Mouse (Mus musculus) lung, postnatal 0 days (tissue): Measurements from ENCODE around the gene Wfdc3. TPM values are rescaled to one million over a fixed set of nuclear protein-coding genes. Genes with fewer than 3 reads are reported as not detected.
A peak's percentile ranks its signal among the peaks of the same experiment; 100 is the strongest.

ENCODE experiments used
- ATAC-seq: fragments of 200-750 bp; cut with Nextera tagmentation; 2 replicates; pipeline ENCODE4 v1.8.0; 2017; ENCODE audit warnings: moderate library complexity
- DNase-seq: peaks from one replicate; pipeline ENCODE4 v3.0.0-alpha.2; 2016; ENCODE audit warnings: low spot score
- H3K27ac ChIP-seq: fragments of 300-500 bp; sonication (generic); 2 replicates; pipeline ENCODE4 v1.5.1; 2014; ENCODE audit warnings: antibody characterized with exemption, mild to moderate bottlenecking, low read length, mixed read lengths
- H3K27me3 ChIP-seq: fragments of 300-500 bp; sonication (generic); replicated peaks from 2 replicates; pipeline ENCODE4 v1.6.1; 2014; ENCODE audit warnings: low read length, mixed read lengths; ENCODE audit not compliant: insufficient read depth
- H3K36me3 ChIP-seq: fragments of 300-500 bp; sonication (generic); 2 replicates; pipeline ENCODE4 v1.6.1; 2014; ENCODE audit warnings: low read length, mixed read lengths; ENCODE audit not compliant: insufficient read depth
- H3K4me1 ChIP-seq: fragments of 300-500 bp; sonication (generic); 2 replicates; pipeline ENCODE4 v1.6.1; 2014; ENCODE audit warnings: antibody characterized with exemption, low read depth, low read length, mixed read lengths; ENCODE audit not compliant: insufficient read depth
- H3K4me2 ChIP-seq: fragments of 300-500 bp; sonication (generic); replicated peaks from 2 replicates; pipeline ENCODE4 v1.6.1; 2014; ENCODE audit warnings: low read depth, mild to moderate bottlenecking, low read length, moderate library complexity, mixed read lengths
- H3K4me3 ChIP-seq: fragments of 300-500 bp; sonication (generic); 2 replicates; pipeline ENCODE4 v1.5.1; 2014; ENCODE audit warnings: low read depth, low read length
- H3K9ac ChIP-seq: fragments of 300-500 bp; sonication (generic); replicated peaks from 2 replicates; pipeline ENCODE4 v1.6.1; 2014; ENCODE audit warnings: low read depth, mild to moderate bottlenecking
- H3K9me3 ChIP-seq: fragments of 300-500 bp; sonication (generic); 2 replicates; pipeline ENCODE4 v1.6.1; 2016; ENCODE audit warnings: low read length, mixed read lengths
- CTCF ChIP-seq: IDR thresholded peaks from 2 replicates; pipeline ENCODE4 v1.5.1; 2016; ENCODE audit warnings: antibody characterized with exemption, mild to moderate bottlenecking
- EP300 ChIP-seq: IDR thresholded peaks from 2 replicates; pipeline ENCODE4 v1.6.1; 2016; ENCODE audit warnings: antibody characterized with exemption, mild to moderate bottlenecking, control low read depth
- WGBS: fragments of 180-500 bp; shearing (Covaris S2); extraction: QIAGEN DNeasy Blood & Tissue Kit; methylation state at CpG from one replicate; pipeline ENCODE4 v1.1.7; 2014; 5-methylcytosine and 5-hydroxymethylcytosine counted together
- polyA plus RNA-seq: library from polyadenylated mRNA; unstranded; fragments of >200 nt; fragmentation: Nextera tagmentation; extraction: Ambion mirVana; gene quantifications from 2 replicates; pipeline ENCODE4 v1.2.1, GENCODE M21; 2015

Wfdc3 gene
- polyA plus RNA-seq, 1 experiment from 2014 or later: 6.4 TPM

DNA sequence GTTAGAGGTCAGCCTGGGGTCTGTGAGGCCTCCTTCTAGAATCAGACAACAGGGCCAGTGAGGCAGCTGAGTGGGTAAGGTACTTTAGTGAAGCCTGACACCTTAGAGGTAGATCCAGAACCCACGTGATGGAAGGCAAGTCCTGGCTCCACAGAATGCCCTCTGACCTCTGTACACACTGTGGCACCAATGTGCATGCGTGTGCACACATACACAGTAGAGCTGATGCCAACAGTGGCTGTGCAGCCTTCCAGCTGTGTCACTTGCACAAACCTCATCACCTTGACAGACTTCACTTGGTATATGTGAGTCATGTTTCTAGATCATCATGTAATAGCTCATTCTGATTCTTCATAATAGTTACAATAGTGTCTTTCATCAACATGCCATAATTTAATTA is 6.7 kb upstream of the Wfdc3 start:
- H3K36me3 ChIP-seq: peaks cover 26% of the 10 kb centered on the region
- no peaks in the 10 kb centered on the region for H3K27me3 ChIP-seq
- H3K4me1 ChIP-seq: no peaks in the 10 kb centered on the region
- no peak overlapping the region for H3K4me2 ChIP-seq
- H3K4me3 ChIP-seq: no peak overlapping the region
- H3K27ac ChIP-seq: no peak overlapping the region
- WGBS: 75% methylated on average over 2 of the region's 2 CpGs
- no peak overlapping the region for H3K9ac ChIP-seq
- no peak for ATAC-seq
- no peak for DNase-seq
- TF ChIP-seq CTCF (no peak), EP300 (no peak)
- no peaks in the 10 kb centered on the region for H3K9me3 ChIP-seq

DNA sequence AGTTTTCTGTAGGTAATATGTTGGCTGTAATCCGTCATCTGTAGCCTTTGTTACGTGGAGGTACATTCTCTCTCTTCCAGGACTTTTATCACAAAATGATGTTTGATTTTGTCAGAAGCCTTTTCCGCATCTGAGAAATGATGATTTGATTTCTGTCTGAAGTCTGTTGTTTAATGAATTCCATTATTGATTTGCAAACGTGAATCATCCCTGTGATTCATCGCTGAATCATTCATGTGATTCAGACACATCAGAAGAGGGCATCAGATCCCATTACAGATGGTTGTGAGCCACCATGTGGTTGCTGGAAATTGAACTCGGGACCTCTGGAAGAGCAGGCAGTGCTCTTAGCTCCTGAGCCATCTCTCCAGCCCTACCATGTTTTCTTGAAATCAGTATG is 3.3 kb upstream of the Wfdc3 start:
- Histone ChIP-seq H3K4me3 (no peak overlapping the region), H3K4me1 (peaks cover 11% of the 10 kb centered on the region), H3K27me3 (no peaks in the 10 kb centered on the region), H3K9me3 (no peaks in the 10 kb centered on the region), H3K27ac (no peak overlapping the region), H3K36me3 (peaks cover 7% of the 10 kb centered on the region), H3K4me2 (no peak overlapping the region), H3K9ac (no peak overlapping the region)
- ATAC-seq (no peak), DNase-seq (no peak)
- whole genome bisulfite sequencing: 90% methylated on average over 6 of the region's 6 CpGs
- TF ChIP-seq EP300 (no peak), CTCF (no peak)

DNA sequence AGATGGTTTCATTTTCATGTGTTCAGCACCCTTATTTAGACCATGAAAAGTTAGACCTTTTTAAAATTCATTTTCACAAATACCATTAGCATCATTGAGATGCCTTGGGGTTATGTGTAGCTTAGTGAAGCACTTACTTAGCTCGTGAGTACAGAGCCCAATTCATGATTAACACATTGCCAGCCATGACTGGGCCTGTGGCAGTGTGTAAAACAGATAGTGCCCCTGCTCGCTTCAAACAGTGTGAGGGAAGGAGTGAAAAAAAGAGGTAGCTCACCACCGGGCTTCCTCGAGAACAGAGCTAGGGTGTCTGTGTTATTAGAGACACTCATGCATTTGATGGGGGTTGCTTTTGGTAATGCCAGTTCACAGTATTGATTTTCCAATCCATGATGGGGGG is 2.5 kb upstream of the Wfdc3 start:
- H3K9me3 ChIP-seq: no peaks in the 10 kb centered on the region
- no peak overlapping the region for H3K4me2 ChIP-seq
- TF ChIP-seq EP300 (no peak), CTCF (no peak)
- no peak overlapping the region for H3K27ac ChIP-seq
- no peak overlapping the region for H3K4me3 ChIP-seq
- no peak overlapping the region for H3K9ac ChIP-seq
- ATAC-seq (no peak), DNase-seq (no peak)
- H3K4me1 ChIP-seq: peaks cover 11% of the 10 kb centered on the region
- 82% methylated on average over 4 of the region's 4 CpGs for WGBS
- H3K36me3 ChIP-seq: peaks cover 7% of the 10 kb centered on the region
- no peaks in the 10 kb centered on the region for H3K27me3 ChIP-seq

DNA sequence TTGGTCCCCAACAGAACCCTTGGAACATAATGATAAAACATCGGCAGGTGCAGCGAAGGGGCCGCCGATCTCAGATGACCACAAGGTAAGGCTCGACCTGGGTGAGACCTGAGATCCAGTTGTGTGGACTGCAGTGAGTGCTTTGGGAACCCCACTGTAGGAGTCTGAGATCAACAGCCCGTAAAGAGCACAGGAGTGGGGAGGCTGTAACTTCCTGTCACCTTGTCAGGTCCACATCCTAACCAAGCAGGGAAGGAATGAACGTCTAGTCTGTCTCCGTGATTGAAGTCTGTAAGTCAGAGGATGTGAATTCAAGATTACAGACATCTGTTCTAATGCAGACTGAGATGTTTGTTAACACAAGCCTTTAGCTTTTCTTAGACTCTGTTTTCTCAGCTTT is 962 bp upstream of the Wfdc3 start:
- no peaks in the 10 kb centered on the region for H3K9me3 ChIP-seq
- WGBS: 39% methylated on average over 8 of the region's 8 CpGs
- no peak for ATAC-seq
- peak overlapping the region; percentile 97 for H3K9ac ChIP-seq
- peaks cover 3% of the 10 kb centered on the region; the same call in 1 of the 2 replicates for H3K36me3 ChIP-seq
- H3K4me2 ChIP-seq: peak overlapping the region; percentile 69
- no peak for TF ChIP-seq CTCF
- TF ChIP-seq EP300: no peak
- peaks cover 11% of the 10 kb centered on the region for H3K4me1 ChIP-seq
- H3K4me3 ChIP-seq: peak overlapping the region; percentile 93
- no peak for DNase-seq
- no peaks in the 10 kb centered on the region for H3K27me3 ChIP-seq
- peak overlapping the region; percentile 84; the same call in 1 of the 2 replicates for H3K27ac ChIP-seq

DNA sequence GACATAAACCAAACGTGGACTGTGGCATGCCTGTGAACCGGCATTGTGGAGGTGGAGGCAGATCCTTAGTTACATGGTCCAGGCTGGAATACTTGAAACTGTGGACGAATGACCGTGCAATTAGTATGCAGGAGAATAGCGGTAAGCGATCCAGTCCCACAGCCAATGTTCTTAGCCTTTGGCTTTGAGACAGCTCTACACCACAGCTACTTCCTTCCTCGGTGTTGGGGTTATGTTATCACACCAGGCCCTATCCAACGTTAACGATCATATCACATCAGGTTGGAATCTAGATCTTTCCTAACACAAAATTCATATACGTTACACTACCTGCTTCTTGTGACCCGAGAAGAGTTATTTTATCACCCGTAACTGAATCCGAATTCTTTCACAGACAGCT is 744 bp downstream of the Wfdc3 start:
- H3K27me3 ChIP-seq: no peaks in the 10 kb centered on the region
- no peak for ATAC-seq
- H3K4me2 ChIP-seq: peak overlapping the region; percentile 69
- TF ChIP-seq EP300 (no peak), CTCF (no peak)
- H3K4me1 ChIP-seq: peaks cover 11% of the 10 kb centered on the region
- peak overlapping the region; percentile 97 for H3K9ac ChIP-seq
- no peak for DNase-seq
- no peak overlapping the region for H3K27ac ChIP-seq
- 62% methylated on average over 13 of the region's 13 CpGs for WGBS
- peak overlapping the region; percentile 93; the same call in 1 of the 2 replicates for H3K4me3 ChIP-seq
- H3K36me3 ChIP-seq: peaks cover 3% of the 10 kb centered on the region; the same call in 1 of the 2 replicates
- H3K9me3 ChIP-seq: no peaks in the 10 kb centered on the region

DNA sequence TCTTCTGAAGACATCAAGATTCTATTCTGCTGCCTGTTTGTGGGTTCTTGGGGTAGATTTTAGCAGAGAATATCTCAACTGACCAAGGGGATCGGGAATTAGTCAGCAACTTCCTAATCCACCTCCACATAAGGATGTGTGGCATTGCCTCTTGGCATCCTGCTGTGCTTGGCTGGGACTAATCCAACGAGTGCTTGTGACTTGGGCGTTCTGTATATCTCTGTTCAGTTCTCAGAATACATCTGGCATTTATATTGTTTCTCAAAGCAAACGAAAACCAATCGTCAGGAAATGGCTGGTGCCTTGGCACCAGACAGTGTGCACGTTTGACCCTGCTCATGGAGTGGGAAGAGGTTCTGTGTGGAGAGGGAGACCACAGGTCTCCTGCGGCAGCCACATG is 5.9 kb downstream of the Wfdc3 start:
- no peak for TF ChIP-seq CTCF
- TF ChIP-seq EP300: no peak
- Histone ChIP-seq H3K4me3 (no peak overlapping the region), H3K9me3 (no peaks in the 10 kb centered on the region), H3K9ac (no peak overlapping the region), H3K27me3 (no peaks in the 10 kb centered on the region), H3K36me3 (no peaks in the 10 kb centered on the region), H3K4me2 (no peak overlapping the region), H3K27ac (no peak overlapping the region), H3K4me1 (no peaks in the 10 kb centered on the region)
- DNase-seq: no peak
- ATAC-seq: no peak
- WGBS: 50% methylated on average over 7 of the region's 7 CpGs
